Mouse (Mus musculus) heart, adult 2 months (tissue): ENCODE results near the gene Hpn.

ENCODE experiments used
- CTCF ChIP-seq: fragments of 200-600 bp; IDR thresholded peaks from 2 replicates; pipeline ENCODE4 v1.8.1; 2022; ENCODE audit warnings: antibody characterized with exemption, mild to moderate bottlenecking, moderate library complexity
- EP300 ChIP-seq: fragments of 200-500 bp; IDR thresholded peaks from 2 replicates; pipeline ENCODE4 v1.6.1; 2011; ENCODE audit warnings: low read depth, low read length, control low read depth; ENCODE audit not compliant: insufficient read depth
- POLR2A ChIP-seq: fragments of 200-500 bp; IDR thresholded peaks from 2 replicates; pipeline ENCODE4 v1.6.1; 2011; ENCODE audit warnings: mild to moderate bottlenecking, low read depth, low read length, control low read depth; ENCODE audit not compliant: insufficient read depth

GRCm38 (mm10) chr7:31072326-31072725 is 42.8 kb downstream of the Hpn start:
- no peak for TF ChIP-seq CTCF
- TF ChIP-seq EP300: no peak
- no peak for TF ChIP-seq POLR2A
